Mouse (Mus musculus): Measurements from ENCODE around the gene Vmn1r40.

The Vmn1r40 gene

GRCm38 (mm10) chr6:89707240-89707639 lies at the start of gene Vmn1r40:
Gene Vmn1r40, plus strand, starts transcription at chr6:89707540.
- no peak for DNase-seq

- DNase-seq = no peak
Measured at GRCm38 (mm10) chr6:89658342-89658741, 49.0 kb upstream of the Vmn1r40 start.

GRCm38 (mm10) chr6:89658931-89659330 lies 48.4 kb upstream of the Vmn1r40 start:
- no peak for DNase-seq

- DNase-seq = peak in 1 of 2 experiments; percentile 19
Measured at GRCm38 (mm10) chr6:89659692-89660423, 47.5 kb upstream of the Vmn1r40 start.

GRCm38 (mm10) chr6:89660490-89660889 lies 46.9 kb upstream of the Vmn1r40 start:
- no peak for DNase-seq

- no peak for DNase-seq
Measured at GRCm38 (mm10) chr6:89662521-89662920, 44.8 kb upstream of the Vmn1r40 start.

GRCm38 (mm10) chr6:89665155-89665554 lies 42.2 kb upstream of the Vmn1r40 start:
- no peak for DNase-seq

GRCm38 (mm10) chr6:89665667-89666066 lies 41.7 kb upstream of the Vmn1r40 start:
- DNase-seq = no peak

- DNase-seq = no peak
Measured at GRCm38 (mm10) chr6:89666976-89667375, 40.4 kb upstream of the Vmn1r40 start.

GRCm38 (mm10) chr6:89669556-89669955 lies 37.8 kb upstream of the Vmn1r40 start:
- DNase-seq = no peak

- no peak for DNase-seq
Measured at GRCm38 (mm10) chr6:89671431-89671830, 35.9 kb upstream of the Vmn1r40 start.

- peak; percentile 20 to 32 for DNase-seq
Measured at GRCm38 (mm10) chr6:89672641-89673040, 34.7 kb upstream of the Vmn1r40 start.

- DNase-seq = peak in 1 of 2 experiments; percentile 13
Measured at GRCm38 (mm10) chr6:89673135-89673780, 34.1 kb upstream of the Vmn1r40 start.

- no peak for DNase-seq
Measured at GRCm38 (mm10) chr6:89678522-89678921, 28.8 kb upstream of the Vmn1r40 start.

GRCm38 (mm10) chr6:89679291-89679835 lies 28.0 kb upstream of the Vmn1r40 start:
- peak; percentile 71 to 76 for DNase-seq

- peak; percentile 78 to 83 for DNase-seq
Measured at GRCm38 (mm10) chr6:89680155-89680554, 27.2 kb upstream of the Vmn1r40 start.

- DNase-seq = no peak
Measured at GRCm38 (mm10) chr6:89684231-89684630, 23.1 kb upstream of the Vmn1r40 start.

- DNase-seq = no peak
Measured at GRCm38 (mm10) chr6:89687100-89687499, 20.2 kb upstream of the Vmn1r40 start.

- no peak for DNase-seq
Measured at GRCm38 (mm10) chr6:89706624-89707023, 716 bp upstream of the Vmn1r40 start.

- no peak for DNase-seq
Measured at GRCm38 (mm10) chr6:89718051-89718450, 10.7 kb downstream of the Vmn1r40 start.

GRCm38 (mm10) chr6:89740466-89740865 lies 33.1 kb downstream of the Vmn1r40 start, which contains the start of gene Vmn1r41:
Gene Vmn1r41, plus strand, starts transcription at chr6:89740766.
- DNase-seq = no peak

- no peak for DNase-seq
Measured at GRCm38 (mm10) chr6:89742811-89743210, 35.5 kb downstream of the Vmn1r40 start.
